Mouse (Mus musculus) kidney, embryonic 15.5 days (tissue): ENCODE measurements around the gene Mia2. TPM values are rescaled to one million over a fixed set of nuclear protein-coding genes. Genes with fewer than 3 reads are reported as not detected.

Experiments used
- ATAC-seq: fragments of 200-750 bp; cut with Nextera tagmentation; replicated peaks from 2 replicates; pipeline ENCODE4 v1.8.0; 2017; ENCODE audit warnings: moderate TSS enrichment; ENCODE audit not compliant: low FRiP score
- H3K27ac ChIP-seq: fragments of 300-500 bp; sonication (generic); 2 replicates; pipeline ENCODE4 v1.5.1; 2015; ENCODE audit warnings: mild to moderate bottlenecking, inconsistent platforms
- H3K27me3 ChIP-seq: fragments of 300-500 bp; sonication (generic); 2 replicates; pipeline ENCODE4 v1.6.1; 2015; ENCODE audit warnings: inconsistent platforms
- H3K36me3 ChIP-seq: fragments of 300-500 bp; sonication (generic); 2 replicates; pipeline ENCODE4 v1.6.1; 2015; ENCODE audit warnings: inconsistent platforms
- H3K4me1 ChIP-seq: fragments of 300-500 bp; sonication (generic); 2 replicates; pipeline ENCODE4 v1.6.1; 2015; ENCODE audit warnings: inconsistent platforms
- H3K4me2 ChIP-seq: fragments of 300-500 bp; sonication (generic); 2 replicates; pipeline ENCODE4 v1.6.1; 2015; ENCODE audit warnings: moderate library complexity, mild to moderate bottlenecking, inconsistent platforms
- H3K4me3 ChIP-seq: fragments of 300-500 bp; sonication (generic); replicated peaks from 2 replicates; pipeline ENCODE4 v1.5.1; 2015; ENCODE audit warnings: mild to moderate bottlenecking, inconsistent platforms
- H3K9ac ChIP-seq: fragments of 300-500 bp; sonication (generic); 2 replicates; pipeline ENCODE4 v1.6.1; 2015; ENCODE audit warnings: mild to moderate bottlenecking, inconsistent platforms
- H3K9me3 ChIP-seq: fragments of 300-500 bp; sonication (generic); replicated peaks from 2 replicates; pipeline ENCODE4 v1.6.1; 2016; ENCODE audit warnings: inconsistent platforms
- WGBS: fragments of 180-500 bp; shearing (Covaris S2); methylation state at CpG from one replicate; pipeline ENCODE4 v1.1.7; 2015; ENCODE audit warnings: mixed read lengths; 5-methylcytosine and 5-hydroxymethylcytosine counted together
- polyA plus RNA-seq: library from polyadenylated mRNA; unstranded; fragments of >200 nt; fragmentation: Nextera tagmentation; extraction: Ambion mirVana; gene quantifications from 2 replicates; pipeline ENCODE4 v1.2.1, GENCODE M21; 2015

Gene Mia2
- polyA plus RNA-seq, 1 experiment from 2014 or later, result 70.5 TPM

DNA sequence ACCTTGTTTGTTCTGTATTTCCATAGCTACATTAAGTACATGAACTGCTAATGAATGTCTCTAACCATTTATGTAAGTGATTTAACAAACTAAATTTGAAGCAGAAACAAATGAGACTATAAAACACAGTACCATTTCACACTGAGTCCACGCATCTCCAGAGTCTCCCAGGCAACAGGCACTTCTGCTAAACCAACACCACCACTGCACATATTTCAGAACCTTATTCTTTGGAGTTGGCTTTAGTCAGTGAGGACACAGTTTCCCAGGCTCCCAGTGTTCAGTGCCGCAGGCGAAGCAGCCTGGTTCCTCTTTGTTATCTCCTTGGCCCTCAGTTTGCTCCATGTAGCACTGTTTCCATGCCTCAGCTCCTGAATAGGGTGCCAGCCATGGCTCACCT lies 82.2 kb downstream of the Mia2 start:
- Histone ChIP-seq H3K27me3 (no peaks in the 10 kb centered on the region), H3K9me3 (no peaks in the 10 kb centered on the region), H3K4me2 (no peak overlapping the region), H3K36me3 (peaks cover 85% of the 10 kb centered on the region), H3K4me1 (no peaks in the 10 kb centered on the region), H3K4me3 (no peak overlapping the region), H3K27ac (no peak overlapping the region), H3K9ac (no peak overlapping the region)
- ATAC-seq, result no peak
- WGBS, result over 99% methylated on average over 3 of the region's 3 CpGs

DNA sequence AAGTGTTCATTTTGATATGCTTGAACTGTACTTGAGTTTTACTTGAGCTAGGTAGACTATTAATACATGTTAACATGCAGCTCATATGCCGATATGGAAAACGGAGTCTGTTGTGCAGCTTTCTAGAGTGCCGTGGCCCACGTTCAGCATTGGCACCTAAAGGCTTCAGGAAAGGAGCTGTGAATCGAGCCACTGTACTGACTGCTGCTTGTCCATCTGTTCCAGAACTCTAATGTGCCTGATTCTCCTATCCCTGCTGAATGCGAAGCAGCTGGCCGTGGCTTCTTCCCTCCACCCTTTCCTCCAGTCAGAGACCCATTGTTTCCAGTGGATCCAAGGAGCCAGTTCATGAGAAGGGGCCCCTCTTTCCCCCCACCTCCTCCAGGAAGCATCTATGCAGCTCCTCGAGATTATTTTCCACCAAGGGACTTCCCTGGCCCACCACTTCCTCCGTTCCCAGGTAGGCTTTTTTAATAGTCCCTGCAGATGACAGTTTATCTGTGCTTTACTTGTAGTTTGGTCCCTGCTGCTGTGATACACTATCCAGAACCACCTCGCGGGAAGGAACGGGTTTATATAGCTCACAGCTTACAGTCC lies 92.6 kb downstream of the Mia2 start:
- 90% methylated on average over 12 of the region's 12 CpGs for WGBS
- H3K4me2 ChIP-seq, result no peak overlapping the region

DNA sequence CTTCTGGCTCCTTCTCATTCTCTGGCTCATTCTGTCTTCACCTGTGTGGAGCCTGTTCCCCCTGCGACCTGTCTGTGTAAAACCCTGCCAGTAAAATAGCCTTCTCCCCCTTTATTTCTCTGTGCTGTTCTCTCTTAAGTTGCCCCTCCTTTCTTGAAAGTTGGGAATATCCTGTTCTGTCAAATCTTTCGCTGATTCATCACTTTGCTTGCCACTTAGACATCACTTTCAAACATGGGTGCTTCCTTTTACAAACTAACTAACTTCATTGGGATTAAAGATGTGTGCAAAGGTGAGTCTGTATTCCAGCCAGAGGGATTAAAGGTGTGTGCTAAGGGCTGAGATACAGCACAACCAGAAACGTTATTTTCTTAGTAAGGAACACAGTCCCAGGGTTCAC lies 98.0 kb downstream of the Mia2 start:
- Histone ChIP-seq H3K27me3 (no peaks in the 10 kb centered on the region), H3K4me2 (no peak overlapping the region), H3K36me3 (peaks cover 49% of the 10 kb centered on the region), H3K9me3 (no peaks in the 10 kb centered on the region), H3K9ac (no peak overlapping the region), H3K4me1 (no peaks in the 10 kb centered on the region), H3K27ac (no peak overlapping the region), H3K4me3 (no peak overlapping the region)
- ATAC-seq, result no peak
- WGBS, result 79% methylated on average over 3 of the region's 3 CpGs

More for the DNA sequence above, 92.6 kb downstream of the Mia2 start:
- Histone ChIP-seq H3K36me3 (peaks cover 86% of the 10 kb centered on the region), H3K9me3 (no peaks in the 10 kb centered on the region), H3K27me3 (no peaks in the 10 kb centered on the region), H3K4me3 (no peak overlapping the region), H3K9ac (no peak overlapping the region), H3K4me1 (no peaks in the 10 kb centered on the region), H3K27ac (no peak overlapping the region)
- ATAC-seq, result no peak

DNA sequence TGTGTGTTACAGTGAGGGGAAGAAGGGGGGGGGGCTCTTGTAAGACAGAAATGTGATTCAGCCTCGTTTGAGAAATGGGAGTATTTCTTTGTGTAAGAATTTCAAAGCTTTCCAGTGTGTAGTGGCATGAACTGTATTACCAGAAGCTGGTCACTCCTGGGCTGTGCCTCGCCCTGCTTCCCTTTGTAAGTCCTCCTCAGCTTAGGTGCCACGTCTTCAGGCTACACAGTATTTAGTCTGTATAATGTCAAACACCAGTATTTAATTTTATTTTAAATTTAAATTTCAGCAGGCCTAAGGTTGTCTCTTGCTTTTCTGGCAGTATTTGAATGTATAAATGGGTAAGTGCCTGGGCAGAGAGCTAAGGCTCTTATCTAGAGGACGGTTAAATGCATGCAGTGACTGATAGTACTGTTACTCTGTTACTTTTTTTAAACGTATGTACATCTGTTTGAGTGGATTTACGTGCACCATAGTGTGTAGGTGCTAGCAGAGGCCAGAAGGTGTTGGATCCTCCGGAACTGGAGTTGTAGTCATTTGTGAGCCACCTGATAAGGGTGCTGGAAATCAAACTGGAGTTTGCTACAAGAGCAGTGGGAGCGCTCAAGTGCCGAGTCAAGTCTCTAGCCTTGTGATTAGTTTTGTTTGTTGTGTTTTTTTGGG lies 98.9 kb downstream of the Mia2 start:
- no peak overlapping the region for H3K4me2 ChIP-seq
- H3K4me3 ChIP-seq, result no peak overlapping the region
- no peaks in the 10 kb centered on the region for H3K9me3 ChIP-seq
- ATAC-seq, result no peak
- H3K27ac ChIP-seq, result no peak overlapping the region
- peaks cover 49% of the 10 kb centered on the region for H3K36me3 ChIP-seq
- 78% methylated on average over 9 of the region's 9 CpGs for WGBS
- H3K9ac ChIP-seq, result no peak overlapping the region
- no peaks in the 10 kb centered on the region for H3K27me3 ChIP-seq
- H3K4me1 ChIP-seq, result no peaks in the 10 kb centered on the region

DNA sequence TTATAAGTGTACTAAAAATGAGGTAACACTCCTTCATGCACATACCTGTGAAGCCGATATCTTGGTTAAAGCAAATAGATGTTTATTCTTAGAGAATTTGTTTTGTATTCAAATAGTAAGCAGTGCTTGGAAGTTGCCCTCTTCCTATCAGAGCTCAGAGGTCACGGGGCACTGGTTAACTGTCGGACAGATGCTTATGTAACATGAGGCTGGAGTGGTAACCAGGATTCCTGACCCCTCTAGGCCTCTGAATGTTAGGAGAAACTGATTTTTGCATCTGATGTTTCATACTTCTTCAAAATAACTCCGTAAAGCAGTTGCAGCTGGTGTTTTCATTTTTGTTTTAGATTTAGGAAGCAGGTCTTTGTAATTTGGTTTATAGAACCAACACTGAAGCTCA lies 99.5 kb downstream of the Mia2 start:
- Histone ChIP-seq H3K4me2 (no peak overlapping the region), H3K36me3 (peaks cover 51% of the 10 kb centered on the region), H3K27ac (no peak overlapping the region), H3K4me1 (no peaks in the 10 kb centered on the region), H3K9ac (no peak overlapping the region), H3K4me3 (no peak overlapping the region), H3K9me3 (no peaks in the 10 kb centered on the region), H3K27me3 (no peaks in the 10 kb centered on the region)
- ATAC-seq, result no peak
- WGBS, result 83% methylated on average over 4 of the region's 4 CpGs

DNA sequence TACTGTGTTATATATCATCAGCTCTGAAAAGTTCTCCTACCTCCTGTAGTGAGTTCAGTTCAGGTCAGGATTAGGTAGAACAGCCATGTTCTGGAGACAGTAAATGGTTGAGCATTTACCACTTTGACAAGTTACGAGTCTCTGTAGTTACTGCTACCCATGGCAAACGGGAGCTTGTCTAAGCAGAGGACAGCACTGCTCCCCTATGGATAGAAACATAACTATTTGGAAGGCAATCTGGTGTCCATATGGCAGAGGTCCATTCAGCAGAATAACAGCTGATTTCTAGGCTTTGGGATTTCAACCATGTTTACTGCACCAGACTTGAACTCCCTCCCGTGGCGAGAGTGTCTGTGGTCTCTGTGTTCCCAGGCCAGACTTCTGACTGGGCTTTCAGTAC lies 100.3 kb downstream of the Mia2 start:
- Histone ChIP-seq H3K9me3 (no peaks in the 10 kb centered on the region), H3K4me1 (no peaks in the 10 kb centered on the region), H3K36me3 (peaks cover 46% of the 10 kb centered on the region), H3K9ac (no peak overlapping the region), H3K27ac (no peak overlapping the region), H3K4me2 (no peak overlapping the region), H3K27me3 (no peaks in the 10 kb centered on the region), H3K4me3 (no peak overlapping the region)
- ATAC-seq, result no peak
- WGBS, result 87% methylated on average over 4 of the region's 4 CpGs

DNA sequence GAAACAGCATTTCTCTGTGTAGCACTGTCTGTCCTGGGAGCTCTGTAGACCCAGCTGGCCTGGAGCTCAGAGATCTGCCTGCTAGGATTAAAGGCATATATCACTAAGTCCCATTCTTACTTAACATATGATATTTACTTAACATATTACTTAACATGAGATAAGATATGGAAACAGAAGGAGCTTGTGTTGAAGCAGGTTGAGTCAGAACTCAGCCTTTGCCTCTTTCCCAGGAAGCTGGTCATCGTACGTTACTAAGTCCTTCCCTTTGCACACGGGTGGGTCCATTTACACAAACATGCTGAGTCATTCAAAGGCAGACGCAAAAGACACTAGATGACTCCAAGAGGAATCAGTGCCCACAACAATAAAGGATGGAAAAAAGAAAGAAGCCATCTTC lies 103.2 kb downstream of the Mia2 start:
- no peaks in the 10 kb centered on the region for H3K9me3 ChIP-seq
- no peak overlapping the region for H3K27ac ChIP-seq
- ATAC-seq, result no peak
- no peak overlapping the region for H3K9ac ChIP-seq
- H3K4me3 ChIP-seq, result no peak overlapping the region
- H3K27me3 ChIP-seq, result no peaks in the 10 kb centered on the region
- H3K4me2 ChIP-seq, result no peak overlapping the region
- H3K36me3 ChIP-seq, result peaks cover 49% of the 10 kb centered on the region
- WGBS, result 82% methylated on average over 4 of the region's 4 CpGs
- H3K4me1 ChIP-seq, result no peaks in the 10 kb centered on the region

DNA sequence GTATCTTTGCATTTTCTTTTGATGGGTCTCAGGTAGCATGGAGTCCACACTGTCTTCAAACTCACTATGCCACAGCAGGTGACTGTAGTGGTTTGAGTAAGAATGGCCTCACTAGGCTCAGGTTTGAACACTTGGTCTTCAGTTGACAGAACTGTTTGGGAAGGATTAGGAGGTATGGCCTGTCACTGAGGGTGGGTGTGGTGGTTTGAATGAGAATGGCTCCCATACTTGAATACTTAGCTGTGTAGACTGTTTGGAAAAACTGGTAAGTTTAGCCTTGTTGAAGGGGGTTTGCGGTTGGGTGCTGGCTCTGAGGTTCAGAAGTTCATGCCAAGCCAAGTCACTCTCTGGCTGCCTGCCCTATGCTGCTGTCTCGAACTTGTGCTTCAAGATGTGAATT lies 103.8 kb downstream of the Mia2 start:
- Histone ChIP-seq H3K4me2 (no peak overlapping the region), H3K36me3 (peaks cover 55% of the 10 kb centered on the region), H3K27ac (no peak overlapping the region), H3K27me3 (no peaks in the 10 kb centered on the region), H3K4me1 (no peaks in the 10 kb centered on the region), H3K4me3 (no peak overlapping the region), H3K9me3 (no peaks in the 10 kb centered on the region), H3K9ac (no peak overlapping the region)
- WGBS, result 87% methylated on average over 2 of the region's 2 CpGs
- no peak for ATAC-seq

DNA sequence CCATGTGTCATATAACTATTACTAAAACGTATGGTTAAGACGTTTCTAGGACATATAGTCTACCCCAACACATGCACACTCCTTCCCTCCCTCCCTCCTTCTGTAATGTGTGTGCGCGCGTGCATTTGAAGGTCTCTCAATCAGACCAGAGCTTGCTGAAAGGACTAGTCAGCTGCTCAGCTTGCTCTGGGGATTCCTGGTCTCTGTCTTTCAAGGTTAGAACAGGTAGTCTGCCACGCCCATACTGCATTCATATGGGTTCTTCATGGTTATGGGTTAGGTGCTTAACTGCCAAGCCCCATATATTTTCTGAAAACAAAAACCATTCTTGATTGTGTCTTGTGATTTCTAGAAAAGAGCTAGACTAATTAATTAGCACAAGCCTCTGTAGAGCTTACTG lies 110.0 kb downstream of the Mia2 start:
- 96% methylated on average over 6 of the region's 6 CpGs for WGBS
- H3K36me3 ChIP-seq, result peaks cover 37% of the 10 kb centered on the region
- H3K27me3 ChIP-seq, result no peaks in the 10 kb centered on the region
- H3K27ac ChIP-seq, result no peak overlapping the region
- H3K4me3 ChIP-seq, result no peak overlapping the region
- ATAC-seq, result no peak
- H3K4me2 ChIP-seq, result no peak overlapping the region
- no peak overlapping the region for H3K9ac ChIP-seq
- H3K4me1 ChIP-seq, result 0 out of 2 replicates have a peak, but pooled peaks cover 2% of the 10 kb centered on the region
- no peaks in the 10 kb centered on the region for H3K9me3 ChIP-seq

DNA sequence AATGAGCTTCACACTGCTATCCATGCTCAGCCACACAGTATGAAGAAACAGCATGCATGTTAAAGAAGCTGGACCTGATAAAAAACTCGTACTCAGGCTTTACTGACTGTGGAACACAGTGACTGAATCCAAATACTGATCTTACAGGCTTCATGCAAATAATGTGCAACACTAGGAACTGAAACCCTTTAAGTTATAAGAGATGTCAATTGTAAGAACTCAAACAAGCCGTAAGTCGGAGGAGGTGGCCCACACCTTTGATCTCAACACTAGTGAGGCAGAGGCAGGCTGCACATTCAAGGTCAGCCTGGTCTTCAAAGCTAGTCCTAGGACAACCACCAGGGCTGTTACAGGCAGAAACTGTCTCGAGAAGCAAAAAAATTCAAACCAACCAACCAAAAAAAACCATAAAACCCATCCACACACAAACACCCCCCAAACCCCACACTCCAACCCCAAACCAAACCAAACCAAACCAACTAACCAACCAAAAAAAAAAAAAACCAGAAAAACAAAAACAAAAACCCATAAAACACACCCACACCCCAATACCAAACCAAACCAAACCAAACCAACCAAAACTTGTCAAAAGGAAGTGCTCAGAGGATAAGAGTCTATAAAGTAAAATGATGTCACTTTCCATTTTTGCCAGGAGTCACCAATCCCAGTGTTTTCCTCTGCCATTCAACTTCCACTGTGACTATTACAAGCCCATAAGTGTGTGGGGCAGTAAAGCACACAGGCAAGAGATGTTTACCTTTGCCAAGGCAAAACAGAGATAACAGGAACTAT lies 110.8 kb downstream of the Mia2 start:
- 0 out of 2 replicates have a peak, but pooled peaks cover 2% of the 10 kb centered on the region for H3K4me1 ChIP-seq
- no peak overlapping the region for H3K27ac ChIP-seq
- no peaks in the 10 kb centered on the region for H3K9me3 ChIP-seq
- no peaks in the 10 kb centered on the region for H3K27me3 ChIP-seq
- H3K9ac ChIP-seq, result no peak overlapping the region
- WGBS, result 88% methylated on average over 4 of the region's 4 CpGs
- H3K4me2 ChIP-seq, result no peak overlapping the region
- no peak for ATAC-seq
- H3K36me3 ChIP-seq, result peaks cover 37% of the 10 kb centered on the region
- no peak overlapping the region for H3K4me3 ChIP-seq

DNA sequence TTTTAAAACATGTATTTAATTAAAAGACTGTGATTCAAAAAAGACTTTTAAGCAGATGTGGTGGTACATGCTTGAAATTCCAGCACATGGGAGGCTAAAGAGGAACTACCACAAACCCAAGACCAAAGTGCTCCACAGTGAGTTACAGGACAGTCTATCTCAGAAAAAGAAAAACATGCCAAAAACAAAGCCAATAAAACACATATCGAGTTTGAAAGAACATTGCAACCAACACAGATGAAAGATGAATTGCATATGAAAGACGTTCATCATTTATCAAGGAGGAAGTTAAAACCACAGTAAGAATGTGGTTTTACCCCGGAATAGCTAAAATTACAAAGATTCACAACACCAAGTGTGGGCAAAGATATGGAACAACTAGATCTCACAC lies 111.4 kb downstream of the Mia2 start:
- H3K36me3 ChIP-seq, result peaks cover 42% of the 10 kb centered on the region
- no peak for ATAC-seq
- 0 out of 2 replicates have a peak, but pooled peaks cover 2% of the 10 kb centered on the region for H3K4me1 ChIP-seq
- no peak overlapping the region for H3K9ac ChIP-seq
- no peaks in the 10 kb centered on the region for H3K27me3 ChIP-seq
- no peaks in the 10 kb centered on the region for H3K9me3 ChIP-seq
- no peak overlapping the region for H3K4me2 ChIP-seq
- H3K27ac ChIP-seq, result no peak overlapping the region
- no peak overlapping the region for H3K4me3 ChIP-seq
- WGBS, result 81% methylated on average over 3 of the region's 3 CpGs

DNA sequence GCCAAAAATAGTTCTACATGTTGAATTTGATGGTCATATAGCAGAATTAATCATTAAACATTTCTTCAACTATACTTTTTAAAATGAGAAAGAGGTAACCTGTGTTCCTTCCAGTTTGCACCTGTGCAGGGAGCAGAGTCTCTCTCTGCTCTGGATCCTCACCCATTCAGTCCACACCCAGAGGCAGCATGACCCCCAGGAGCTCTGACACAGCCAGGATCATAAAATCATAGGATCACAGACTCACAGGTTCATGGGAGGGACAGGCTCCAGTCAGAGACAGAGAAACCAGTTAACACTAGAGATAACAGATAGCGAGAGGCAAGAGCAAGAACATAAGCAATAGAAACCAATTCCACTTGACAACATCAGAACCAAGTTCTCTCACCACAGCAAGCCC lies 112.2 kb downstream of the Mia2 start:
- Histone ChIP-seq H3K9me3 (no peaks in the 10 kb centered on the region), H3K27ac (no peak overlapping the region), H3K9ac (no peak overlapping the region), H3K4me3 (no peak overlapping the region), H3K27me3 (no peaks in the 10 kb centered on the region), H3K36me3 (peaks cover 43% of the 10 kb centered on the region), H3K4me2 (no peak overlapping the region), H3K4me1 (0 out of 2 replicates have a peak, but pooled peaks cover 2% of the 10 kb centered on the region)
- 95% methylated on average over 1 of the region's 1 CpGs for WGBS
- ATAC-seq, result no peak
